Mouse (Mus musculus): ENCODE data around the gene Laptm5.
A peak's percentile ranks its signal among the peaks of the same experiment; 100 is the strongest.

Laptm5 gene

DNA sequence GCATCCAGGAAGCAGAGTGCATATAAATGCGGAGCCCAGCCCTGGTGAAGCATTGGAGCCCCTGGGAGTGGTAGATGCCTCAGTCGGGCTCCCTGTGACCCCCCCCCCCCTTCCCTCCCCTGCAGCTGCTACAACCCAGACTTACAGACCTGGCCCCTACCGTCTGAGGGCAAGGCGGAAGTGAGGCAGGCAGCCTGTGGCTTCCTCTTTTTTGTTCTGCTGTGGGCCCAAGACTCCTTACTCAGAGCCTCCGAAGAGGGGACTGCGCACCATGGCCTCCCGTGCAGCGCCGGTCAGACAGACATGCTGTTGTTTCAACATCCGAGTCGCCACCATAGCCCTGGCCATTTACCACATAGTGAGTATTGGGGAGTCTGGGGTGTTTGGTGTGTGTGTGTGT, at the start of gene Laptm5:
Gene Laptm5 (plus strand): TSS at position 49 of the 400 bp plus-strand sequence.
- DNase-seq: no peak

DNA sequence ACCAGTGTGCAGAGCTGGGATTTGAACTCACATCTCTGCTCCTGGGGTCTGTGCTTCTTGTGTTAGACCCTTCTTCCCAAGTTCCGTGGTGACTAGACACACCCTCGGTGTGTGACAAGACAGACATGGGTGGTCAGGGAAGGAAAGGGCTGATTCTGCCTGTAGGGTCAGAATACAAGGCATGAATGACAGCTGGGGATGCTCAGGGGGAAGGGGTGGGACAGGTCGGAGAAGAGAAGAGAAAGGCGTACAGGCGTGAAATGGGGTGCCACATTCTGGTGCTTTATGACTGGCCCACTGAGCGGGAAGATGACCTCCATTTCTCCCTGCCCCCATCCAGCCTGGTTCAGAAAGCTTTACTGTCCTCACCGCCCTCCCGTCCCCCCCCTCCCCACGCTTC, 47.5 kb upstream of the Laptm5 start:
- no peak for DNase-seq

- DNase-seq: peak; percentile 26 to 30
Measured at GRCm38 (mm10) chr4:130865901-130866371, 47.0 kb upstream of the Laptm5 start.

DNA sequence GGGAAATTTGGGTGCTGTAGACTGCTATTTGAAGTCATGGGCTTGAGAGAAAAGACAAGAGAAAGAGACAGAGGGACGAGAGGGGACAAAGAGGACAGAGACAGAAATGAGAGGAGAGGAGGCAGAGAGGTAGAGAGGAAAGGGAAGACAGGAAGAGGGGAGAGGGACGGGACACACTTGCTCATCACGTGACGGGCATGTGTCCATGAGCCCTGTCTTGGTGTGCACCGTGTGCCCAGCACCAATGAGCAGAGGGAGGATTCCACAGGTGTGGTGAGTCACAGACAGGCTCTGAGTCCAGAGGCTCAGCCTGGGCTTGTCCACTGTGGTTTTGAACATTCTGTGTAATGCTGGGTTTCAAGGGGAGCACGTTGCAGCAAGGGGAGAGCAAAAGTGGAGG, 45.0 kb upstream of the Laptm5 start:
- DNase-seq: no peak

DNA sequence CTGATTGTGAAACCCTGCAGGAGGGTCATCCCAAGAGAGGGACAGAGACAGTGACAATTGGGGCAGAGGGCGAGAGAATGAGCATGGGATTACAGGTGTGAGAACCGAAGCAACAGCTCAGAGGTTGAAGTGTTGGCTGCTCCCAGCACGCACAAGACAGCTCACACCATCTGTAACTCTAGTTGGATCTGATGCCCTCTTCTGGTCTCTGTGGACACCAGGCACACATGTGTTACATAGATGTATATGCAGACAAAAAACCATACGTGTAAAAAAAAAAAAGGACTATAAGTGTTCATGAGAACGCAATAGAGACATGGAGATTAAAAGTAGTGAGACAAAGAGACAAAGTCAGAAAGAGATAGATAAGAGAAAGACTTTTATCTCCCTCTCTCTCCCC, 44.1 kb upstream of the Laptm5 start:
- no peak for DNase-seq

DNA sequence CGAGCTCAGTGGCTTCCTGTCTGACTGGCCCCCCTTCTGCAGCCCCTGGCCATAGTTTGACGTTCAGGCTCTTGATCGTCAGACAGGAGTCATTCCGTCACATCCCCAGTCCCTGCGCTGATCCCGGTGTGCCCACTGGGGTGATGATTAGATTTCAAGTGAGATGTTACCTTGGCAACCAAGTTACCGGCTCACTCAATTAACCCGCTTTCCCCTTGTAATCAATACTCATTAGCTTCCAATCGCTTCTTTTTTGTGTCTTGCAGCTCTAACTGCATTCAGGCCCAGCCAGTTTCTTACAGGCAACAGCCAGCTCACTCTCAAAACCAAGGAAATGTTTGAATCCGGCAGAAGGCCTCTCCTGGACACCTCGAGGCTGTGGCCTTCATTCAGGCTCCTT, 40.5 kb upstream of the Laptm5 start:
- no peak for DNase-seq

DNA sequence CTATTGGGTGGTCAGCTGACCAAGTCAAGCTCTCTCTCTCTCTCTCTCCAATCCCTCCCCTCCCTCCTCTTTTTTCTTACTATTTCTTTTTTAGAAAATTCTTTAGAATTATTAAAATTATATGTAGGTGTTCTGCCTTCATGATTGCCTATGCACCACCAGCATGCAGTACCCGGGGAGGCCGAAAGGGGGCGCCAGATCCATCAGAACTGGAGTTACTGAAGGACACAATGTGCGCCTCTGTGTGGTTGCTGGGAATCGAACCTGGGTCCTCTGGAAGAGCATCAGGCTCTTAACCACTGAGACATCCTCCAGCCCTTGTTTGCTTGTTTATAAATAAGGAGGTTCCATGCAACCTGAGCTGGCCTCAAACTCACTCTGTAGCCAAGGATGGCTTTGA, 39.5 kb upstream of the Laptm5 start:
- peak in 1 of 2 experiments; percentile 33 for DNase-seq

DNA sequence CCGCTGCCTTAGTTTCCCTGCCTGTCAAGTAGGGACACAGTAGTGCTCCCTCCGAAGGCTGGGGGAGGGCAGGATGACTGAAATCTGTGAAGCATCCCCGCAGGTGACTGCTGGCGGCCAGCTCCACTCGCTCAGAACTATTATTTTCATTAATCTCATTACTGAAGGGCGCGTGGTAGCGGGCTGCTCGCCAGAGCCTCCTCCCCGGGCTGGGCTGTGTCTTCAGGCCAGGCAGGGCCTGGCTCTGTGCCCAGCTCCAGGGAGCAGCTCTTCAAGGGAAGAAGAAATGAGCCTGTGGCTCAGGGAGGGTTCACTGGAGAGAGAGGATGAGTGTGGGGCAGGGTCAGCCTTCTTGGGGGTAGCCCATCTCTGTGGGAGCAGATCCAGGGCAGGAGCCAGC, 38.3 kb upstream of the Laptm5 start:
- DNase-seq: peak; percentile 85 to 89

- no peak for DNase-seq
Measured at GRCm38 (mm10) chr4:130876016-130876726, 36.8 kb upstream of the Laptm5 start.

GRCm38 (mm10) chr4:130878273-130879047, 34.5 kb upstream of the Laptm5 start:
- DNase-seq: peak; percentile 95 to 96

DNA sequence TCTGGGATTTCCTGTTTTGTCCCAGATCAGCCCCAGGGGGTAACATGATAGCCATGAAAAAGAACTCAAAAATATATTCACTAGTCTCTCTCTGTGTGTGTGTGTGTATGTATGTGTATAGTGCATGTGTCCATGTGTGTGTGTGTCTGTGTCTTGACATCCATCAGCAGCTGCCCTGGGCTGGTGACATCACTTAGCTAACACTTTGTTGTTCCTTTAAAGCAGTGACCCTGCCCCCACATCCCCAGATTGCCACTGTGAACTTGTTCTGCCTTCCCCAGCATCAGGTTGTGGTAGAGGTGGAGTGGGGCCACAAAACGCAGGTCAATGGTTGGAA, 33.9 kb upstream of the Laptm5 start:
- DNase-seq: no peak

- no peak for DNase-seq
Measured at GRCm38 (mm10) chr4:130881336-130881735, 31.6 kb upstream of the Laptm5 start.

DNA sequence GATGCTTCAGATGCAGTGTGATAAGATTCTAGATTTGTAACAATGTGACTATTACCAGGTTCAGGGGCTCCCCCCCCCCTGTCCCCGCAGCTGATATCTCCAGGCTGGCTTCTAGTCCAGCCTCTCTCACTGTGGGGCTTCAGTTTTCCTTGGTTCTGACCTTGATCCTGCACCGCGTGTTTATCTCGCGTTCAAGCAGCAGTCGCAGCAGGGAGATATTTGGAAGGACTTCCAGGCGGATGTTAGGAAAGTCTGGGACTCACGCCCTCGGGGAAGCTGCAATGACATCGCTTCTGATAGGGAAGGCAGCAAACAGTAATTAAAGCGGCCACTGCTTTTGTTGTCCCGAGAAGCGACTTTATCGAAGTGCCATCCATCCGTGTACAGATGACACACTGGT, 30.2 kb upstream of the Laptm5 start:
- DNase-seq: no peak

DNA sequence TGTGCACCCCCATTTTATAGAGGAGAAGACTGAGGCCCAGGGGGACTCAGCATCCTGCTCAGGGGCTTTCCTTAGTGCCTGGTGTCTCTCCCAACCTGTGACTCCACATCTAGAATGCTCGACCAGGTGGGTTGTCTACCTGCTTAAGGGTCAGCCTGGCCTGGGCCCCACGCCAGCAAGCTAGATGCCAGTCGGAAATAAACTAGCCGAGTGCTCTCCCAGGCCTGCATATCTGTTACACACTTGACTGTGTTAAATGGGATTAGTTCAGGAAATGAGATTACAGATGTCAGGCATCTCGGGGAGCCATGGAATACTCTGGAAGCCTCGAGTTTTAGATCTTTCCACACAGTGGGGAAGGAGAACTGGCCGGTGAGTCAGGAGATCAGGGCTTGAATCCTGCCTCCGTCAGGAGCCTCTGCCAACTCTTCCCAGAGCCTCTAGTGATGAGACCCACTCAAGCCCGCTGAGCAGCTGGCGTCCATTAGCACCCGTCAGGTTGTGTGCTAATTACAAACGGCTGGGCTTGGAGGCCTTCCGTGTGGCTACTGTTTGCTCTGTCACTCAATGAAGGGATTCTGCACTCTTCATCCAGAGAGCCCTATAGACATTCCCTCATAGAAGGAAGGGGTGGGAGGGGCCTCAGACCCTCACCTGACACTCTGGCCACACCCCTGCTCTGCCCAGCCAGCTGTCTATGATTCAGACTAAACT, 28.9 kb upstream of the Laptm5 start:
- DNase-seq: peak in 1 of 2 experiments; percentile 18

DNA sequence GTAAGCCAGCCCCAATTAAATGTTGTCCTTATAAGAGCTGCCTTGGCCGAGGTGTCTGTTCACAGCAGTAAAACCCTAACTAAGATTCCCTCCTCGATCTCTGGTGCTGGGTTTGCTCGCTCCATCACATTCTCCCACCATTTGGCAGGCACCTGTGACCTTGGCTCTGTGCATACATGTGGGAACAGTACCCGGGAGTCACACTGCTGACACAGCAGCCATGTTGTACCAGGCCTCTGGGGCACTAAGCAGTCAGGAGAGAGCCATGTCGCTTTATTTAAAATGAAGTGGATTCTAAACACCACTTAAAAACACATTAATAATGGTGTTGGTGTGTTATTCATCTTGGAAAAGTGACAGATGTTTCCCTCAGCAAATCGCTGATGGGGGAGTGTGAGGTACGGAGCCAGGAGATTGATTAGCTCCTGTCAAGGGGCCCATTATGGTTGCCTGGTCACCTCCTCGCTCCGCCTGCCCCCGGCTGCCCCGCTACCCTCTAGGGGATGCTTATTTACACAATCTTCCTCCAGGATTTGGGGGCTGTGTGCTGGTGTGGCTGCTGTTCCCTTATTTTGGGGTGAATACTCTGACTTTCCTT, 25.7 kb upstream of the Laptm5 start:
- DNase-seq: no peak

DNA sequence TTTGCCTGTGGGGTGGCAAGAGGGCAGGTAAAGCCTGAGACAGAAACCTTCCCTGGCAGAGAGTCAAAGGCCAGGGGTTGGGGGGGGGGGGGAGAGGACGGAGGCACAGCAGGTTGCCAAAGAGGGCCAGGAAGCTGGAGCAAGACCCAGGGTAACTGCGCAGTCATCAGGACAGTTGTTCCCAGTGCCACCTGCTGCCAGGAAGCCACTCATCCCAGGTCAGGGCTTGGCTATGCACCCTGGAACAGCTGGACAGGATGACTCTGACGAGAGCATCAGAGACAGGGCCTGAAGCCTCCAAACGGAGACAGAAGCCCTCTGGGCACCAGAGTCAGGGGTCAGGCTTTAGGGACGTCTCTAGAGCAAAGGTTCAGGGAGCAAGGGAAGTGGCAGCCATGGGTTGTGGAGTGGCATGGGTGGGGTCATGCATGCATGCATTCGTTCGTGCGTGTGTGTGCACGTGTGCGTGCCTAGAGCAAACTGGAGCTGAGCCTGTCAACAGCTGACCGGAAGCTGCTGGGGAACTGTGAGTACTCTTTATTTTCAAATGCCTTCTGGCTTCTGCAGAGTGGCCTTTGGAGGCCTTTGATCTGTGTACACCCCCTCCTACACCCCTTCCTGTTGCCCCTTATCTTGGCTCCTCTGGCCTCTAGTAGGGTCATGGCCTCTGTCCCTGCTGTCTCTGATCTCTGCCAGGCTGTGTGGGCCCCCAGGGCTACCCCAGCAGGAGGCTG, 23.0 kb upstream of the Laptm5 start:
- DNase-seq: peak in 1 of 2 experiments; percentile 30

- no peak for DNase-seq
Measured at GRCm38 (mm10) chr4:130890511-130890840, 22.4 kb upstream of the Laptm5 start.

DNA sequence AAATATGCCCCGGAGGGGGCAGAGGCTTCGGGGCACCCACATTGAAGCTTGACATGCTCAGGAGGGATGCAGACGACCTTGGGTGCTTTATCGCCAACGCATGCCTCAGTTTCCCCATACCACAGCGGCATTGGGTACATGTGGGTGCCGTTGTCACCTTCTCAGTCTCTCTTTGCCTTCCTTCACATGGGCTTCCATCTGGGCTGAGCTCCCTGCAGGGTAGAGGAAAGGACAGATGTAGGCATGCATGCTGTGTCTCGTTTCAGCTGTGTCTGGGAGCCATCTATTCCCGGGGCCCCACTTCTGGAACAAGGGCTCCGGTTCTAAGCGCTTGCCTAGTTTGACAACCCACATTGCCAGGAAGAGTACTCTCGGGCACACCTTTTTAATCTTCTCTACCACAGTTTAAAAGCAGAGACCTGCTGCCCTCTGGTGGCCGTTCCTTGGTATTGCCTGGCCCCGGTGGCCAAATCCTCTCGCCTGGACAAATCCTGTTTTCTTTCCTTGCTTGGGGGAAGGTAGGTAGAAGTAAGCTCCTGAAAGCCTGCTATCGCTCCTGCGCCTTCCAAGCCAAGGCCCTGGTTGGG, 20.8 kb upstream of the Laptm5 start:
- peak; percentile 83 to 84 for DNase-seq

DNA sequence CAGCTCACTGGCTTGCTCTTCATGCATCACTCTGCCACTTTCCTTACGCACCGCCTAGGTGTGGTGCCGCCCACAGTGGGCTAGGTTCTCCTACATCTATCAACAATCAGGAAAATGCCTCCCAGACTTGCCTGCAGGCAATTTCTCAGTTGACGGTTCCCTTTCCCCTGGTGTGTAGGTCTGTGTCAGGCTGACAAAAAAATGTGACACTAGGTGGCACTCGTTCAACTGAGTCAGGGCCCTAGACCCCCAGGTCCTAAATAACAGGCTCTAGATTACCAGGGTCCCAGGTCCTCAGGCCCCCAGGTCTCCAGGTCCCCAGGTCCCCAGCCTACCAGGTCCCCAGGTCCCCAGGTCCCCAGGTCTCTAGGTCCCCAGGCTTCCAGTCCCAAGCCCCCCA, 19.2 kb upstream of the Laptm5 start:
- DNase-seq: no peak

DNA sequence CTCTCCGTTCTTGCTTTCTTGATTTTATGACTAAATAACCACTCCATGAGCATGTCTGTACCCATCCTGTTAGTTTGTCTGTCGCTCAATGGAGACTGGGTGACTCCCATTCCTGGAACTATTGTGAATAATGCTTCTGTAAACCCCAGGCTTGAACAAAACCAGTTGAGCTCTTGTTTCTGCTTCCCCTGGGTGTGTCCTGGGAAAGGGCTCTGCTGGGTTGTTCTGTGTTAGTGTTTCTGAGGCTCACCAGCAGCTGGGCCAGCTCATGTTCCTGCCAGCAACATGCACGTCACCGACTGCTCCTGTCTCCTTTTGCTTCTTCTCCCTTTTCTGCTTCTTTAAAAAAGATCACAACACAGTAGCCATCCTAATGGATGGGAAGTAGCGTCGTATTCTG, 17.2 kb upstream of the Laptm5 start:
- no peak for DNase-seq

- DNase-seq: peak; percentile 76 to 78
Measured at GRCm38 (mm10) chr4:130896372-130896771, 16.6 kb upstream of the Laptm5 start.

GRCm38 (mm10) chr4:130899383-130899781, 13.5 kb upstream of the Laptm5 start:
- no peak for DNase-seq
